Mouse (Mus musculus) lung, postnatal 0 days (tissue): Measurements from ENCODE around the gene Olfml2b. TPM values are rescaled to one million over a fixed set of nuclear protein-coding genes. Genes with fewer than 3 reads are reported as not detected.

Experiments used
- ATAC-seq: fragments of 200-750 bp; cut with Nextera tagmentation; 2 replicates; pipeline ENCODE4 v1.8.0; 2017; ENCODE audit warnings: moderate library complexity
- DNase-seq: peaks from one replicate; pipeline ENCODE4 v3.0.0-alpha.2; 2016; ENCODE audit warnings: low spot score
- H3K27ac ChIP-seq: fragments of 300-500 bp; sonication (generic); 2 replicates; pipeline ENCODE4 v1.5.1; 2014; ENCODE audit warnings: antibody characterized with exemption, mild to moderate bottlenecking, low read length, mixed read lengths
- H3K27me3 ChIP-seq: fragments of 300-500 bp; sonication (generic); replicated peaks from 2 replicates; pipeline ENCODE4 v1.6.1; 2014; ENCODE audit warnings: low read length, mixed read lengths; ENCODE audit not compliant: insufficient read depth
- H3K36me3 ChIP-seq: fragments of 300-500 bp; sonication (generic); 2 replicates; pipeline ENCODE4 v1.6.1; 2014; ENCODE audit warnings: low read length, mixed read lengths; ENCODE audit not compliant: insufficient read depth
- H3K4me1 ChIP-seq: fragments of 300-500 bp; sonication (generic); 2 replicates; pipeline ENCODE4 v1.6.1; 2014; ENCODE audit warnings: antibody characterized with exemption, low read depth, low read length, mixed read lengths; ENCODE audit not compliant: insufficient read depth
- H3K4me2 ChIP-seq: fragments of 300-500 bp; sonication (generic); replicated peaks from 2 replicates; pipeline ENCODE4 v1.6.1; 2014; ENCODE audit warnings: low read depth, mild to moderate bottlenecking, low read length, moderate library complexity, mixed read lengths
- H3K4me3 ChIP-seq: fragments of 300-500 bp; sonication (generic); 2 replicates; pipeline ENCODE4 v1.5.1; 2014; ENCODE audit warnings: low read depth, low read length
- H3K9ac ChIP-seq: fragments of 300-500 bp; sonication (generic); replicated peaks from 2 replicates; pipeline ENCODE4 v1.6.1; 2014; ENCODE audit warnings: low read depth, mild to moderate bottlenecking
- H3K9me3 ChIP-seq: fragments of 300-500 bp; sonication (generic); 2 replicates; pipeline ENCODE4 v1.6.1; 2016; ENCODE audit warnings: low read length, mixed read lengths
- CTCF ChIP-seq: IDR thresholded peaks from 2 replicates; pipeline ENCODE4 v1.5.1; 2016; ENCODE audit warnings: antibody characterized with exemption, mild to moderate bottlenecking
- EP300 ChIP-seq: IDR thresholded peaks from 2 replicates; pipeline ENCODE4 v1.6.1; 2016; ENCODE audit warnings: antibody characterized with exemption, mild to moderate bottlenecking, control low read depth
- WGBS: fragments of 180-500 bp; shearing (Covaris S2); extraction: QIAGEN DNeasy Blood & Tissue Kit; methylation state at CpG from one replicate; pipeline ENCODE4 v1.1.7; 2014; 5-methylcytosine and 5-hydroxymethylcytosine counted together
- polyA plus RNA-seq: library from polyadenylated mRNA; unstranded; fragments of >200 nt; fragmentation: Nextera tagmentation; extraction: Ambion mirVana; gene quantifications from 2 replicates; pipeline ENCODE4 v1.2.1, GENCODE M21; 2015

Olfml2b gene
- polyA plus RNA-seq, 1 experiment from 2014 or later = 26.0 TPM

- no peak for ATAC-seq
- WGBS = 72% methylated on average over 6 of the region's 6 CpGs
Observed at GRCm38 (mm10) chr1:170683863-170684262, 39.5 kb downstream of the Olfml2b start.

GRCm38 (mm10) chr1:170689773-170690172, 45.4 kb downstream of the Olfml2b start:
- DNase-seq = no peak
- TF ChIP-seq EP300 = no peak
- TF ChIP-seq CTCF = no peak
- Histone ChIP-seq H3K4me3 (no peak overlapping the region), H3K4me2 (no peak overlapping the region), H3K27me3 (no peaks in the 10 kb centered on the region), H3K4me1 (no peaks in the 10 kb centered on the region; the same call in 1 of the 2 replicates), H3K9ac (no peak overlapping the region), H3K36me3 (no peaks in the 10 kb centered on the region), H3K27ac (no peak overlapping the region), H3K9me3 (no peaks in the 10 kb centered on the region)
- 92% methylated on average over 8 of the region's 8 CpGs for WGBS
- ATAC-seq = no peak

More at GRCm38 (mm10) chr1:170683863-170684262, 39.5 kb downstream of the Olfml2b start:
- Histone ChIP-seq H3K27me3 (no peaks in the 10 kb centered on the region), H3K9ac (no peak overlapping the region), H3K36me3 (no peaks in the 10 kb centered on the region), H3K27ac (no peak overlapping the region), H3K4me2 (no peak overlapping the region), H3K4me1 (no peaks in the 10 kb centered on the region), H3K4me3 (no peak overlapping the region), H3K9me3 (no peaks in the 10 kb centered on the region)
- DNase-seq = no peak
- TF ChIP-seq EP300 (no peak), CTCF (no peak)

- DNase-seq (no peak), ATAC-seq (peak; percentile 53)
- no peak for TF ChIP-seq EP300
- no peak overlapping the region for H3K9ac ChIP-seq
- no peaks in the 10 kb centered on the region for H3K9me3 ChIP-seq
- H3K4me1 ChIP-seq = peaks cover 3% of the 10 kb centered on the region; the same call in 1 of the 2 replicates
- no peaks in the 10 kb centered on the region for H3K36me3 ChIP-seq
- WGBS = 54% methylated on average over 5 of the region's 5 CpGs
- no peak overlapping the region for H3K4me2 ChIP-seq
- H3K4me3 ChIP-seq = no peak overlapping the region
- H3K27ac ChIP-seq = no peak overlapping the region
- H3K27me3 ChIP-seq = no peaks in the 10 kb centered on the region
Observed at GRCm38 (mm10) chr1:170691301-170691700, 47.0 kb downstream of the Olfml2b start.

GRCm38 (mm10) chr1:170694821-170695291, 50.5 kb downstream of the Olfml2b start:
- no peak overlapping the region for H3K4me2 ChIP-seq
- no peaks in the 10 kb centered on the region for H3K36me3 ChIP-seq
- no peak overlapping the region for H3K27ac ChIP-seq
- no peak overlapping the region for H3K4me3 ChIP-seq
- H3K9ac ChIP-seq = no peak overlapping the region
- no peaks in the 10 kb centered on the region for H3K9me3 ChIP-seq
- H3K27me3 ChIP-seq = no peaks in the 10 kb centered on the region
- DNase-seq (peak; percentile 22), ATAC-seq (no peak)
- no peak for TF ChIP-seq CTCF
- 40% methylated on average over 5 of the region's 5 CpGs for WGBS
- H3K4me1 ChIP-seq = peaks cover 3% of the 10 kb centered on the region; the same call in 1 of the 2 replicates

- Histone ChIP-seq H3K9me3 (no peaks in the 10 kb centered on the region), H3K4me1 (peaks cover 3% of the 10 kb centered on the region; the same call in 1 of the 2 replicates), H3K9ac (no peak overlapping the region), H3K4me2 (no peak overlapping the region), H3K4me3 (no peak overlapping the region), H3K27me3 (no peaks in the 10 kb centered on the region), H3K27ac (no peak overlapping the region), H3K36me3 (no peaks in the 10 kb centered on the region)
- DNase-seq (no peak), ATAC-seq (no peak)
- WGBS = 78% methylated on average over 6 of the region's 6 CpGs
- no peak for TF ChIP-seq EP300
Observed at GRCm38 (mm10) chr1:170695326-170695725, 51.0 kb downstream of the Olfml2b start.

- no peak for TF ChIP-seq CTCF
- no peak for TF ChIP-seq EP300
- Histone ChIP-seq H3K4me1 (peaks cover 3% of the 10 kb centered on the region; the same call in 1 of the 2 replicates), H3K27ac (no peak overlapping the region), H3K9ac (no peak overlapping the region), H3K27me3 (no peaks in the 10 kb centered on the region), H3K4me3 (no peak overlapping the region), H3K9me3 (no peaks in the 10 kb centered on the region), H3K4me2 (no peak overlapping the region), H3K36me3 (no peaks in the 10 kb centered on the region)
- 92% methylated on average over 8 of the region's 8 CpGs for WGBS
- DNase-seq = no peak
- no peak for ATAC-seq
Observed at GRCm38 (mm10) chr1:170696996-170697395, 52.7 kb downstream of the Olfml2b start.
